Mouse (Mus musculus): ENCODE results near the gene Parg. TPM values are rescaled to one million over a fixed set of nuclear protein-coding genes. Genes with fewer than 3 reads are reported as not detected.
"Not testable (repeated sequence)": the region's sequence is repeated elsewhere in the genome, so short reads cannot be mapped to it uniquely, and the experiment has no call there.

The Parg gene
- polyA plus RNA-seq, 1 experiment from 2014 or later = 11.6 TPM

DNA sequence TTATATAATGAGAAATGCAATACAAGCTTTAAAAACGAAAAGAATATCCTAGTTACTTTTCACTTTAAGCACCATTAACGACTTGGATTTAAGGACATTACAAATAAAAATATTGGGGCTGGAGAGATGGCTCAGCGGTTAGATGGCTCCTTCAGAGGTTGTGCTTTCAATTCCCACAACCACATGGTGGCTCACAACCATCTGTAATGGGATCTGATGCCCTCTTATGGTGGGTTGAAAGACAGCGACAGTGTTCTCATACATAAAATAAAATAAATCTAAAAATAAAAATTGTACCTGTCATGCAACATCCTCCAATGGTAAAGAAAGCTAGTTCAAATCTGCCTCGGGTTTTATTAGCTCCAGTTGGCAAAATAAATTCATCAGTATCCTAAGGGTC lies 8.2 kb upstream of the Parg start:
- H3K27me3 ChIP-seq (ENCODE audit: control insufficient read depth, insufficient read depth, low read depth, low read length); H3K4me2 ChIP-seq (ENCODE audit: low read depth, low read length); ATAC-seq (ENCODE audit: low read depth); H3K27ac ChIP-seq (ENCODE audit: low read length); H3K4me1 ChIP-seq (ENCODE audit: control insufficient read depth, low read depth, low read length); H3K9ac ChIP-seq (ENCODE audit: low read depth, low read length); H3K9me3 ChIP-seq (replicated peaks; ENCODE audit: control insufficient read depth, low read length); H3K4me3 ChIP-seq (ENCODE audit: low read depth, low read length): not testable (repeated sequence)
- H3K36me3 ChIP-seq (ENCODE audit: control insufficient read depth, insufficient read depth) = peaks cover 32% of the 10 kb centered on the region
- WGBS (ENCODE audit: insufficient replicate concordance) = 64% methylated on average over 5 of the region's 5 CpGs

DNA sequence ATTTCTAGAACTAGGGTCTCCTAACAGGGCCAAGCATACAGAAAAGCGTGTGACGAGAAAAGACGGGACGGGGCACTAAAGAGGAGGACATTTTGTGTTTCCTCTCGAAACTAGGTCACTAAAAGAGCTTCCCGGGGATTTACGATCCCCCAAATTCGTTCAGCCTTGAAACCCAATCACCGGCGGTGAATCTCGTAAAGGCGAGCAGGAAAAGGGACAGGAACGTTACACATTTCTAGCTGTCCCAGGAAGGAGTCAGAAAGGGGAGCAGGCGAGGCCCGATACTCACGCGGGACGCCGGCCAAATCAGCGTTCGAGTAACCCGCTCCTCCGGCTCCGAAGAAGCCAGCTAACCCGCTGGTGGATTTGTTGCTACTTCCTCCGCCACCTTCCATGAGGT lies 395 bp upstream of the Parg start:
- Histone ChIP-seq H3K4me1 (ENCODE audit: control insufficient read depth, low read depth, low read length) (peaks cover 20% of the 10 kb centered on the region), H3K27me3 (ENCODE audit: control insufficient read depth, insufficient read depth, low read depth, low read length) (no peaks in the 10 kb centered on the region), H3K36me3 (ENCODE audit: control insufficient read depth, insufficient read depth) (peaks cover 20% of the 10 kb centered on the region), H3K9me3 (replicated peaks; ENCODE audit: control insufficient read depth, low read length) (no peaks in the 10 kb centered on the region; the same call in 1 of the 2 replicates), H3K4me3 (ENCODE audit: low read depth, low read length) (peak overlapping the region; percentile 100), H3K9ac (ENCODE audit: low read depth, low read length) (peak overlapping the region; percentile 100), H3K4me2 (ENCODE audit: low read depth, low read length) (peak overlapping the region; percentile 78), H3K27ac (ENCODE audit: low read length) (peak overlapping the region; percentile 79)
- WGBS (ENCODE audit: insufficient replicate concordance) = under 1% methylated on average over 24 of the region's 26 CpGs
- peak; percentile 42 for ATAC-seq (ENCODE audit: low read depth)

DNA sequence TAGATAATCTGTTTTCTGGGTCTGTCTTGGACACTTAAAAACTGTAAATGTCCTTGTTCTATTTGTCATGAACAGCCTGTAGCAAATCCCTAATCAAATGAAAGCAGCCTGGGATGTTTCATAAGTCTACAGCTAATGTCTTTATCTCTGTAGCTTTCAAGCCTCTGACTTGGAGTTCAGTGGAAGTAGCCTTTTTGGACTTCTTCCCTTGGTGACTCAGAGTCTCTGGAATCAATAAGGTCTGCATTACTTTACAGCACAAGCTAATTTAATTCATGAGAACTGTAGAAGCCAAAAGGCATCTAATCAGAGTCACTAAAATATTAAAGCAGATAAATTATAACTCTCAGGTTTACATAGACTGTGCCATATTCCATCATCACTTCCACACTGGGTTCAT lies 24.9 kb downstream of the Parg start:
- ATAC-seq (ENCODE audit: low read depth) = no peak
- Histone ChIP-seq H3K4me2 (ENCODE audit: low read depth, low read length) (no peak overlapping the region), H3K27ac (ENCODE audit: low read length) (no peak overlapping the region), H3K4me3 (ENCODE audit: low read depth, low read length) (no peak overlapping the region), H3K27me3 (ENCODE audit: control insufficient read depth, insufficient read depth, low read depth, low read length) (no peaks in the 10 kb centered on the region), H3K9ac (ENCODE audit: low read depth, low read length) (no peak overlapping the region), H3K4me1 (ENCODE audit: control insufficient read depth, low read depth, low read length) (no peaks in the 10 kb centered on the region), H3K36me3 (ENCODE audit: control insufficient read depth, insufficient read depth) (peaks cover 2% of the 10 kb centered on the region; the same call in 1 of the 2 replicates), H3K9me3 (replicated peaks; ENCODE audit: control insufficient read depth, low read length) (no peaks in the 10 kb centered on the region)

DNA sequence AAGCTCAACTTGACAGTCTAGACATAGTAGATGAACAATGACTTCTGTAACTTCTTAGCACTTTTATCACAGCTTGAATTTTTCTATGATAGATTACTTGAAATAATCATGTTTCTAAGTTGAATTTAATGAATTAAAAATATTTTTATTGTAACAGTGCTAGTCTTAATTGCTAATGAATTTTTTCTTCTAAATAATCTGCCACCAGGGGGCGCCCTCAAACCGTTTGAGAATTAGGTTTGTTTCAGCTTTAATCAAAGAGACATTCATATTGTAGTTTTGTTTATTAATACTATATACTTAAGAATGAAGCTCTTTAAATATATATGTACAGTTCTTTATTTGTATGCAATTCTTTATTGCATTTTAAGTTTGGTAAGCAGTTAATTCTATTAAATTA lies 27.2 kb downstream of the Parg start:
- WGBS (ENCODE audit: insufficient replicate concordance) = 0% methylated on average over 2 of the region's 2 CpGs
- no peaks in the 10 kb centered on the region for H3K27me3 ChIP-seq (ENCODE audit: control insufficient read depth, insufficient read depth, low read depth, low read length)
- no peaks in the 10 kb centered on the region for H3K4me1 ChIP-seq (ENCODE audit: control insufficient read depth, low read depth, low read length)
- no peak for ATAC-seq (ENCODE audit: low read depth)
- H3K27ac ChIP-seq (ENCODE audit: low read length) = no peak overlapping the region
- peaks cover 2% of the 10 kb centered on the region; the same call in 1 of the 2 replicates for H3K36me3 ChIP-seq (ENCODE audit: control insufficient read depth, insufficient read depth)
- no peak overlapping the region for H3K9ac ChIP-seq (ENCODE audit: low read depth, low read length)
- H3K9me3 ChIP-seq (replicated peaks; ENCODE audit: control insufficient read depth, low read length) = no peaks in the 10 kb centered on the region
- H3K4me2 ChIP-seq (ENCODE audit: low read depth, low read length) = no peak overlapping the region
- H3K4me3 ChIP-seq (ENCODE audit: low read depth, low read length) = no peak overlapping the region

DNA sequence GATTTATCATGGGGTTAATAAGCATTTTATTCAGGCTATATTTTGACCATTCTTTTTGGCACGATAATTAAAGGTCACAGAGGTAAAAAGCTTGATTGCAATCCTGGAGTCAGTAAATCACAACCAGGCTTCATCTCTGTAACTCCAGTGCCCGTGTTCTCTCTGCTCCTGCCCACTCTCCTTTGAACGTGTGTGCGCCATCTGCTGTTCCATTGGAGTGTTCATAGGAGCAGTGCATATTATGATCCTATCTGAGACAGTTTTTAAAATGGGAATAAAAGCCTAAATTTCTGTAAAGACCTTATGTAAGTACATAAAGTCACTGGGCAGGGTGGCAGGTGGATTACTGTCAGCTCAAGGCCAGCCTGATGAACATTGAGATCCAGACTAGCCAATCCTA lies 40.7 kb downstream of the Parg start:
- Histone ChIP-seq H3K9me3 (replicated peaks; ENCODE audit: control insufficient read depth, low read length) (no peaks in the 10 kb centered on the region), H3K36me3 (ENCODE audit: control insufficient read depth, insufficient read depth) (peaks cover 9% of the 10 kb centered on the region), H3K4me3 (ENCODE audit: low read depth, low read length) (no peak overlapping the region), H3K4me2 (ENCODE audit: low read depth, low read length) (no peak overlapping the region), H3K9ac (ENCODE audit: low read depth, low read length) (no peak overlapping the region), H3K27me3 (ENCODE audit: control insufficient read depth, insufficient read depth, low read depth, low read length) (no peaks in the 10 kb centered on the region), H3K4me1 (ENCODE audit: control insufficient read depth, low read depth, low read length) (no peaks in the 10 kb centered on the region), H3K27ac (ENCODE audit: low read length) (no peak overlapping the region)
- ATAC-seq (ENCODE audit: low read depth) = no peak
- WGBS (ENCODE audit: insufficient replicate concordance) = 73% methylated on average over 4 of the region's 4 CpGs

DNA sequence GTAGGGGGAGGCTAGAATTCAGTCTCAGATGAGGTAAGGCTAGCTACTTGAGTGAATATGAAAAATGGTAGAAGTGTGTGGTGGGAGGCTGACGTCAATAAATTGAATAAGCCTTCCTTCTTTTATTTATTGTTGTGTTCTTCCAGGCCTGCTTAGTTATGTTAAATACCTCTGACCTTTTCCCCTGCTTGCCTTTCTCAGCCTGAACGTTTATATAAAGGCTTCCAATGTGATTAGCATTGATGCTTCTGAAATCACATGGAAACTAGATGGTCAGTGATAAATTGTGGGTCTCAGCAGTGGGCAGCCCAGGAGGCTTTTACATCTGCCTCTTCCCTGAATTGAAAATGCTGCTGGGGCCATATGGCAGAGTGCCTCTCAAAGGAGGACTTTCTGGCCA lies 44.3 kb downstream of the Parg start:
- Histone ChIP-seq H3K27me3 (ENCODE audit: control insufficient read depth, insufficient read depth, low read depth, low read length) (no peaks in the 10 kb centered on the region), H3K4me2 (ENCODE audit: low read depth, low read length) (no peak overlapping the region), H3K9me3 (replicated peaks; ENCODE audit: control insufficient read depth, low read length) (no peaks in the 10 kb centered on the region), H3K27ac (ENCODE audit: low read length) (no peak overlapping the region), H3K4me3 (ENCODE audit: low read depth, low read length) (no peak overlapping the region), H3K36me3 (ENCODE audit: control insufficient read depth, insufficient read depth) (peaks cover 6% of the 10 kb centered on the region), H3K9ac (ENCODE audit: low read depth, low read length) (no peak overlapping the region), H3K4me1 (ENCODE audit: control insufficient read depth, low read depth, low read length) (no peaks in the 10 kb centered on the region)
- 42% methylated on average over 2 of the region's 2 CpGs for WGBS (ENCODE audit: insufficient replicate concordance)
- ATAC-seq (ENCODE audit: low read depth) = no peak

DNA sequence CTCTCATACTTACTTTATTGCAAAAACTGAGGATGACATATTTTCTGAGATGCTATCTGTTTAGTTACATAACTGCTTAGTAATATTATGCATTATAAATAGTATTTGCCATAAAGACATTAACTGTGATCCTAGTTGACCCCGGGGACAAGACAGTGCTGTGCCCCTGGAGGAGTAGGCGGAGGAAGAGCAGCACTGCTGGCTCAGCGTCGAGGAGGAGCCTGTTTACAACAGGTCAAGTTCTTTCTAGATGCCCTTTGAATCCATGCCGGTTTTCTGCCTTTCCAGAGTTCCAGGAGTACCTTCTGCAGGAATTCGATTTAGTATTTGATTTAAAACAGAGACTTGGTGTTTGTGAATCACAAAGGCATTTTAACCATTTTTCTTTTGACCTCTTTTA lies 47.9 kb downstream of the Parg start:
- Histone ChIP-seq H3K27ac (ENCODE audit: low read length) (no peak overlapping the region), H3K9me3 (replicated peaks; ENCODE audit: control insufficient read depth, low read length) (no peaks in the 10 kb centered on the region), H3K4me3 (ENCODE audit: low read depth, low read length) (no peak overlapping the region), H3K27me3 (ENCODE audit: control insufficient read depth, insufficient read depth, low read depth, low read length) (no peaks in the 10 kb centered on the region), H3K9ac (ENCODE audit: low read depth, low read length) (no peak overlapping the region), H3K4me1 (ENCODE audit: control insufficient read depth, low read depth, low read length) (no peaks in the 10 kb centered on the region), H3K36me3 (ENCODE audit: control insufficient read depth, insufficient read depth) (peaks cover 3% of the 10 kb centered on the region; the same call in 1 of the 2 replicates), H3K4me2 (ENCODE audit: low read depth, low read length) (no peak overlapping the region)
- WGBS (ENCODE audit: insufficient replicate concordance) = 77% methylated on average over 6 of the region's 6 CpGs
- ATAC-seq (ENCODE audit: low read depth) = no peak

DNA sequence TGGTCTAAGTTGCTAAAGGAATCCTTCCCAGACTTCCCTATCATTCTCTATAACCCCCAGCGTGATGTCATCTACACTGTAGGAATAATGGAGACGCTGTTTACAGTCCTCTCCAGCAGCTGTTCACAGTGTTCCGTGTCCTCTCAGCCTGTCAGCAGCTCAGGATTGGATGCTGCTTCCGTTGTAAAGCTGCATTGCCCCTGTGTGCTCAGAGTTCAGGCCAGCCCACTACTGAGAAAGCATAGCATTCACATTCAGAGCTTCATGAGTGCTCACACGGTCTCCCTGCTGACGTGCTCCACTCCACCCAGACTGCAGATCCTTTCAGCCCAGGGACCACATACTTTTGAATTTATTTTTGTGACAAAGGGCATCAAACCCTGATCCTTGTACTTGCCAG lies 59.1 kb downstream of the Parg start:
- no peak overlapping the region for H3K9ac ChIP-seq (ENCODE audit: low read depth, low read length)
- 82% methylated on average over 6 of the region's 6 CpGs for WGBS (ENCODE audit: insufficient replicate concordance)
- H3K27ac ChIP-seq (ENCODE audit: low read length) = no peak overlapping the region
- H3K4me2 ChIP-seq (ENCODE audit: low read depth, low read length) = no peak overlapping the region
- peaks cover 2% of the 10 kb centered on the region; the same call in 1 of the 2 replicates for H3K36me3 ChIP-seq (ENCODE audit: control insufficient read depth, insufficient read depth)
- no peaks in the 10 kb centered on the region for H3K27me3 ChIP-seq (ENCODE audit: control insufficient read depth, insufficient read depth, low read depth, low read length)
- ATAC-seq (ENCODE audit: low read depth) = no peak
- H3K4me3 ChIP-seq (ENCODE audit: low read depth, low read length) = no peak overlapping the region
- H3K9me3 ChIP-seq (replicated peaks; ENCODE audit: control insufficient read depth, low read length) = no peaks in the 10 kb centered on the region
- no peaks in the 10 kb centered on the region for H3K4me1 ChIP-seq (ENCODE audit: control insufficient read depth, low read depth, low read length)

DNA sequence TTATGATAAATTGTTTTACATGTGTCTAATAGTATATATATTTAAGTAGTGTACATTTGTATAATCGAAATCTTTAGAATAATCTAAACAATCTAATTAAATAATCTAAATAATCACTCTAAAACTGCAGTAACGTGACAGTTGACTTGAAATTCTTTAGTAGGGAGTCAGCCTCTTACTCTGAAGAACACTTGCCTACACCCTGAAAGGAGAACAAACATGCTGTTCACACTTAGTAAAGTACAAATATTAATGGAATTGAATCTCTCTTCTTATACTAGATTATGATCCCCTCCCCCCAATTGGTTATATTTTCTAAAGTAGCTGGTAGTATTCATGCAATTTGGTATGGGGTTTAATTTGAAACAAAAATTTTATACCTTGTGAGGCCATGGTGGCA lies 60.0 kb downstream of the Parg start:
- ATAC-seq (ENCODE audit: low read depth) = no peak
- no peaks in the 10 kb centered on the region for H3K27me3 ChIP-seq (ENCODE audit: control insufficient read depth, insufficient read depth, low read depth, low read length)
- H3K4me1 ChIP-seq (ENCODE audit: control insufficient read depth, low read depth, low read length) = no peaks in the 10 kb centered on the region
- no peak overlapping the region for H3K9ac ChIP-seq (ENCODE audit: low read depth, low read length)
- H3K36me3 ChIP-seq (ENCODE audit: control insufficient read depth, insufficient read depth) = peaks cover 2% of the 10 kb centered on the region; the same call in 1 of the 2 replicates
- no peaks in the 10 kb centered on the region for H3K9me3 ChIP-seq (replicated peaks; ENCODE audit: control insufficient read depth, low read length)
- H3K4me3 ChIP-seq (ENCODE audit: low read depth, low read length) = no peak overlapping the region
- H3K27ac ChIP-seq (ENCODE audit: low read length) = no peak overlapping the region
- no peak overlapping the region for H3K4me2 ChIP-seq (ENCODE audit: low read depth, low read length)
- 69% methylated on average over 2 of the region's 2 CpGs for WGBS (ENCODE audit: insufficient replicate concordance)
